Mouse (Mus musculus): ENCODE results near the gene Mapk8ip1. TPM values are rescaled to one million over a fixed set of nuclear protein-coding genes. Genes with fewer than 3 reads are reported as not detected.

The Mapk8ip1 gene
- total and polyA plus RNA-seq, 3 experiments: 3.8 to 7.1 (median 4.5) TPM

DNA sequence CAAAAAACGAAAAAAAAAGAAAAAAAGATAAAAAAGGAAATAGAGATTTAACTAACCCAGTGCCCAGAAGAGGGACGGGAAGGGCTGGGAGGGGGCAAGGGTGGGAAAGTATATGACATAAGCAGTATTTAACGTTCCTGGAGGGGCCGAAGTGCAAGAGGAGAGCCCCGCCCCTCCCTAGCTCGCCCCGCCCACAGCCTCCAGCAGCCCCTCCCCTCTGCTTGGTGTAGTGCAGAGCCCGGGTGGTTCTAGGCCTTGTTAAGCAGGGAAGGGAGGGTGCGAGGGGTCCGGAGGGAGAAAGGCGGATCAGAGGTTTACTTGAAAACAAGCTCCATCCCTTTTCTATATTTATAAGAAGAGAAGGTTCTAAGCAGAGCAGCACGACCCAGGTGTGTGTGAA, 40.2 kb downstream of the Mapk8ip1 start:
- H3K79me2 ChIP-seq (replicated peaks; ENCODE audit: control insufficient read depth, insufficient read depth, low read length): no peaks in the 10 kb centered on the region
- H3K9ac ChIP-seq (ENCODE audit: low read depth, low read length): no peak overlapping the region
- H3K36me3 ChIP-seq (ENCODE audit: control insufficient read depth, insufficient read depth, low read length): peaks cover 2% of the 10 kb centered on the region
- WGBS: 49% methylated on average over 12 of the region's 12 CpGs
- DNase-seq: no peak
- no peaks in the 10 kb centered on the region for H3K27me3 ChIP-seq (ENCODE audit: control insufficient read depth, insufficient read depth, low read length)
- TF ChIP-seq CTCF (IDR thresholded peaks at IDR 0.05) (no peak), POLR2A (IDR thresholded peaks at IDR 0.05; ENCODE audit: insufficient read depth, low read depth, low read length) (no peak), EP300 (IDR thresholded peaks at IDR 0.05; ENCODE audit: insufficient read depth, low read depth, low read length) (no peak)
- H3K27ac ChIP-seq: no peak overlapping the region
- no peak overlapping the region for H3K4me3 ChIP-seq
- intact Hi-C loops (cut with DNase I): no loop called here
- H3K4me1 ChIP-seq (ENCODE audit: control insufficient read depth, insufficient read depth, low read length): no peaks in the 10 kb centered on the region

DNA sequence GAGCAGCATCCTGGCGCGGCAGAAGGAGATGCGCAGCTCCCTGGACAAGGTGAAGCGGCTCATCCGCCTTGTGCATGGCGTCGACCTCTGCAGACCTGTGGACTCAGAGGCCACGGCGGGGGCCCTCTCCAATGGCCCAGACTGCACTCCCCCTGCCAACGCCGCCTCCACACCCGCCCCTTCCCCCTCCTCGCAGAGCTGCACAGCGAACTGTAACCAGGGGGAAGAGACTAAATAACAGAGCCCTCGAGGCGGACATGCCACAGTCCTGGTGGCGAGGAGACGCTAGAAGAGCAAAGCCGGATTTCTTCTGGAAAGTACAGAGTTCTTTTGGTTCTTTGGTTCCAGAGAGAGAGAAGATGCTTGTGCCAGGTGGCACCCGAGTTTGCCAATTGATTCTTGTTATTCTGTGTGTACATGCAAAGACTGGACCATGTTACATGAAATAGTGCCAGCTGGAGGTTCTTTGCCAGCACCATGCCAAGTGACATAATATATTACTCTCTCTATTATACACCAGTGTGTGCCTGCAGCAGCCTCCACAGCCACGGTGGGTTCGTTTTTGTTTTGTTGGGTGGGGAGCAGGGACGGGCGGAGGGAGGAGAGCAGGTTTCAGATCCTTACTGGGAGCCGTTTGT, 40.8 kb downstream of the Mapk8ip1 start:
- intact Hi-C loops (cut with DNase I): no loop called here
- H3K9ac ChIP-seq (ENCODE audit: low read depth, low read length): no peak overlapping the region
- H3K79me2 ChIP-seq (replicated peaks; ENCODE audit: control insufficient read depth, insufficient read depth, low read length): no peaks in the 10 kb centered on the region
- WGBS: 84% methylated on average over 25 of the region's 25 CpGs
- no peak overlapping the region for H3K27ac ChIP-seq
- H3K4me3 ChIP-seq: no peak overlapping the region
- no peaks in the 10 kb centered on the region for H3K27me3 ChIP-seq (ENCODE audit: control insufficient read depth, insufficient read depth, low read length)
- H3K36me3 ChIP-seq (ENCODE audit: control insufficient read depth, insufficient read depth, low read length): peaks cover 2% of the 10 kb centered on the region
- no peak for DNase-seq
- H3K4me1 ChIP-seq (ENCODE audit: control insufficient read depth, insufficient read depth, low read length): no peaks in the 10 kb centered on the region
- TF ChIP-seq POLR2A (IDR thresholded peaks at IDR 0.05; ENCODE audit: insufficient read depth, low read depth, low read length): no peak
- TF ChIP-seq CTCF (IDR thresholded peaks at IDR 0.05): no peak
- TF ChIP-seq EP300 (IDR thresholded peaks at IDR 0.05; ENCODE audit: insufficient read depth, low read depth, low read length): no peak

DNA sequence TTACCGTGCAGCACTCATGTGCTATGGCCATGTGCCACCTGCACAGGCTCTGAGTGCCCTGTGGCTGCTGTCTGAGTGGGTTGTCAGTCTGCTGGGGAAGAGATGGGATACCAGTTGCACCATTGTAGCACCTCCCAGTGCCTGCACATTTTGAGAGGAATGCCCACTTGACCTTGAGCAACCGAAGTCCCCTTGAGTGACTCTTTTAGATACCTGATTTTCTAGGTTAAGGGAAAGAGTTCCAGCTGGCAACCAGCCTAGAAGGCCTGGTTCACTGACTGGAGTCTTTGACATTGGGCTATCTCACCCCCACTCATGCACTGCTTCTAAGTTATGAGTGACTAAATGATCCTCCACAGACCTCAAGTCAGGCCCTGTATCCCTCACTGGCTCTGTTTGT, 41.8 kb downstream of the Mapk8ip1 start:
- WGBS: 54% methylated on average over 2 of the region's 2 CpGs
- H3K27ac ChIP-seq: no peak overlapping the region
- peaks cover 2% of the 10 kb centered on the region for H3K36me3 ChIP-seq (ENCODE audit: control insufficient read depth, insufficient read depth, low read length)

DNA sequence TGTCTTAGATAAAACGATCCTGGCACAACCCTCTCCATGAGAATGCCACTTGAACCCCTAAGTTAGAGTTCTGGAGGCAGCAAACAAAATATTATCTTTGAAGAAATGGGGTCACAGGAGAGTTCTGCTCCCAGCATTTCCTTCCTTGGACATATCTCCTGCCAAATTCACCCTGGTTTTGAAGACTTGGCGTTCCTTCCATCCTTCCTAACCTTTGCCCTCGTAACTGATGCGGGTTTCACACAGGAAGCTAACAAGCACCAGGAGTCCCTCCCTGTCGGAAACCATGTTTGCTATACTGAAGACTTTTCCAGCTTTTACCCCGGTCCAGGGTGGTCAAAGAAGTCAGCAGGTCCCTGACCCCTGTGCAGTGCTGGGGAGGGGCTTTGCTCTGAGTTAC, 46.8 kb downstream of the Mapk8ip1 start:
- TF ChIP-seq EP300 (IDR thresholded peaks at IDR 0.05; ENCODE audit: insufficient read depth, low read depth, low read length): no peak
- TF ChIP-seq CTCF (IDR thresholded peaks at IDR 0.05): no peak
- TF ChIP-seq POLR2A (IDR thresholded peaks at IDR 0.05; ENCODE audit: insufficient read depth, low read depth, low read length): no peak
- 39% methylated on average over 6 of the region's 6 CpGs for WGBS
- H3K9ac ChIP-seq (ENCODE audit: low read depth, low read length): no peak overlapping the region
- no peak overlapping the region for H3K4me3 ChIP-seq
- peaks cover 6% of the 10 kb centered on the region for H3K4me1 ChIP-seq (ENCODE audit: control insufficient read depth, insufficient read depth, low read length)
- intact Hi-C loops (cut with DNase I): no loop called here
- no peaks in the 10 kb centered on the region for H3K27me3 ChIP-seq (ENCODE audit: control insufficient read depth, insufficient read depth, low read length)
- H3K36me3 ChIP-seq (ENCODE audit: control insufficient read depth, insufficient read depth, low read length): peaks cover 2% of the 10 kb centered on the region
- no peak for DNase-seq
- peak overlapping the region; percentile 16; the same call in 1 of the 2 replicates for H3K27ac ChIP-seq
- no peaks in the 10 kb centered on the region for H3K79me2 ChIP-seq (replicated peaks; ENCODE audit: control insufficient read depth, insufficient read depth, low read length)

More for the DNA sequence above, 41.8 kb downstream of the Mapk8ip1 start:
- H3K27me3 ChIP-seq (ENCODE audit: control insufficient read depth, insufficient read depth, low read length): no peaks in the 10 kb centered on the region
- H3K79me2 ChIP-seq (replicated peaks; ENCODE audit: control insufficient read depth, insufficient read depth, low read length): no peaks in the 10 kb centered on the region
- no peak overlapping the region for H3K9ac ChIP-seq (ENCODE audit: low read depth, low read length)
- TF ChIP-seq CTCF (IDR thresholded peaks at IDR 0.05) (no peak), POLR2A (IDR thresholded peaks at IDR 0.05; ENCODE audit: insufficient read depth, low read depth, low read length) (no peak), EP300 (IDR thresholded peaks at IDR 0.05; ENCODE audit: insufficient read depth, low read depth, low read length) (no peak)
- H3K4me1 ChIP-seq (ENCODE audit: control insufficient read depth, insufficient read depth, low read length): no peaks in the 10 kb centered on the region
- intact Hi-C loops (cut with DNase I): no loop called here
- no peak overlapping the region for H3K4me3 ChIP-seq
- peak in 1 of 2 experiments; percentile 26 for DNase-seq

DNA sequence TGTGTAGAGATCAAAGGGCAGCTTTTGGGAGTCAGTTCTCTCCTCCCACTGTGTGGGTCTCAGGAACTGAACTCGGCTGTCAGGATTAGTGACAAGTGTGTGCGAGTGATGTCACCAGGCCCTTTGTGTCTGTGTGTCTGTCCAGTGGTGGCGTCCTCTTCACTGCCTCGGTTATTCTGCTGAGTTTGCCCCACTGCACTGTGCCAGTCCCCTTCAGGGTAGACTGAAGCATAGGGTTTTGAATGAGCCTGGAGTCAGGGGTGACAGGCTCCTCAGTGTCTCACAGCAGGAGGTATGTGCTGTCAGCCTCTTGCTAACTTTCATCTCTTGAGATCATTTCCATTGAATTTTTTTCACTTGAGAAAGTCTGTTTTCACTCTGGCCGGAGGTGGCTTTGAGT, 47.7 kb downstream of the Mapk8ip1 start:
- Histone ChIP-seq H3K27ac (no peak overlapping the region; the same call in 1 of the 2 replicates), H3K79me2 (replicated peaks; ENCODE audit: control insufficient read depth, insufficient read depth, low read length) (no peaks in the 10 kb centered on the region)
- intact Hi-C loops (cut with DNase I): no loop called here

DNA sequence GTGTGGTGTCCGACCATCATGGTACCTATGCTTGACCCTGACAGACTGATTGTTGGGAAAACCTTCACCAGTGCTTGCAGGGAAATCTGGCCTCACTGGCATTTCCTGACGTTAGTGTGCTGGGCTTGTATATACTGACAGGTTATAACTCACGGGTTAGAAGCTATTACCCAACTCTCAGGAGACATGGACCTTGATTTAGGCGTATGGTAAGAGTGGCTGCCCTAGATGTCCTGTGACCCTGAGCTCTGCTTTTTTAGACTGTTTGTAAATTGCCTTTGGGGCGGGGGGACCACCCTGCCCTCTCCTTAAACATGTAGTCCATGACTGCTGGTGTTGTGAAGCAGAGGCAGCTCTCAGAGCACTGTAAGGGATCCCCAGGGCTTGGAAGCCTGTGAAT, 50.4 kb downstream of the Mapk8ip1 start:
- intact Hi-C loops (cut with DNase I): no loop called here
- WGBS: 82% methylated on average over 5 of the region's 5 CpGs
- Histone ChIP-seq H3K9ac (ENCODE audit: low read depth, low read length) (no peak overlapping the region), H3K4me3 (no peak overlapping the region), H3K27ac (no peak overlapping the region), H3K4me1 (ENCODE audit: control insufficient read depth, insufficient read depth, low read length) (peaks cover 6% of the 10 kb centered on the region), H3K27me3 (ENCODE audit: control insufficient read depth, insufficient read depth, low read length) (no peaks in the 10 kb centered on the region), H3K36me3 (ENCODE audit: control insufficient read depth, insufficient read depth, low read length) (no peaks in the 10 kb centered on the region), H3K79me2 (replicated peaks; ENCODE audit: control insufficient read depth, insufficient read depth, low read length) (no peaks in the 10 kb centered on the region)
- TF ChIP-seq CTCF (IDR thresholded peaks at IDR 0.05) (no peak), POLR2A (IDR thresholded peaks at IDR 0.05; ENCODE audit: insufficient read depth, low read depth, low read length) (no peak), EP300 (IDR thresholded peaks at IDR 0.05; ENCODE audit: insufficient read depth, low read depth, low read length) (no peak)
- DNase-seq: no peak

More for the DNA sequence above, 47.7 kb downstream of the Mapk8ip1 start:
- H3K4me3 ChIP-seq: no peak overlapping the region
- no peak overlapping the region for H3K9ac ChIP-seq (ENCODE audit: low read depth, low read length)
- H3K4me1 ChIP-seq (ENCODE audit: control insufficient read depth, insufficient read depth, low read length): peaks cover 6% of the 10 kb centered on the region
- H3K27me3 ChIP-seq (ENCODE audit: control insufficient read depth, insufficient read depth, low read length): no peaks in the 10 kb centered on the region
- no peaks in the 10 kb centered on the region for H3K36me3 ChIP-seq (ENCODE audit: control insufficient read depth, insufficient read depth, low read length)
- 73% methylated on average over 5 of the region's 5 CpGs for WGBS
- TF ChIP-seq EP300 (IDR thresholded peaks at IDR 0.05; ENCODE audit: insufficient read depth, low read depth, low read length) (no peak), CTCF (IDR thresholded peaks at IDR 0.05) (no peak), POLR2A (IDR thresholded peaks at IDR 0.05; ENCODE audit: insufficient read depth, low read depth, low read length) (no peak)
- DNase-seq: no peak
